ENCODE assay signal across 29 mouse cellular contexts in genomic region chr4:91310801-91311200, GRCm38 (mm10).
"Had no signal": no experiment of that assay in that cellular context is flagged by ENCODE, and none has a peak within 500 bp of the region (broad histone marks: within the 10 kb centered on the region; RNA-seq: fewer than 3 reads in every experiment).

No protein-coding gene starts in this region.

- H3K9me3 ChIP-seq: heart, embryonic 10.5 days; heart, embryonic 12.5 days; hindbrain, embryonic 10.5 days; hindbrain, embryonic 12.5 days; intestine, embryonic 15.5 days; limb, embryonic 10.5 days; limb, embryonic 12.5 days; liver, embryonic 13.5 days; liver, embryonic 15.5 days had no signal

- H3K4me3 ChIP-seq: gastrocnemius, adult 2 months; heart, embryonic 10.5 days; heart, embryonic 12.5 days; hindbrain, embryonic 10.5 days; hindbrain, embryonic 12.5 days; intestine, embryonic 15.5 days; layer of hippocampus, adult 2 months; left cerebral cortex, adult 2 months; limb, embryonic 10.5 days; limb, embryonic 12.5 days; liver, embryonic 13.5 days; liver, embryonic 15.5 days had no signal

- H3K4me1 ChIP-seq: heart, embryonic 10.5 days; hindbrain, embryonic 10.5 days; hindbrain, embryonic 12.5 days; intestine, embryonic 15.5 days; limb, embryonic 10.5 days; limb, embryonic 12.5 days; liver, embryonic 13.5 days; liver, embryonic 15.5 days had no signal

- H3K4me2 ChIP-seq: heart, embryonic 12.5 days; hindbrain, embryonic 12.5 days; hindbrain, embryonic 14.5 days; intestine, embryonic 15.5 days; limb, embryonic 12.5 days; liver, embryonic 11.5 days; liver, embryonic 13.5 days; liver, embryonic 15.5 days had no signal

- H3K9ac ChIP-seq: heart, embryonic 12.5 days; hindbrain, embryonic 12.5 days; hindbrain, embryonic 14.5 days; intestine, embryonic 15.5 days; limb, embryonic 12.5 days; liver, embryonic 13.5 days; liver, embryonic 15.5 days; liver, postnatal 0 days had no signal

- H3K27ac ChIP-seq: gastrocnemius, adult 2 months; heart, embryonic 10.5 days; hindbrain, embryonic 10.5 days; hindbrain, embryonic 12.5 days; hindbrain, embryonic 14.5 days; intestine, embryonic 15.5 days; layer of hippocampus, adult 2 months; left cerebral cortex, adult 2 months; limb, embryonic 10.5 days; limb, embryonic 12.5 days; liver, embryonic 13.5 days; liver, embryonic 15.5 days had no signal

- H3K27me3 ChIP-seq: heart, embryonic 12.5 days; hindbrain, embryonic 12.5 days; intestine, embryonic 15.5 days; limb, embryonic 12.5 days; liver, embryonic 13.5 days; liver, embryonic 15.5 days had no signal

- DNase-seq: gastrocnemius, adult 2 months; gastrocnemius, postnatal 10 days; gastrocnemius, postnatal 25 days; heart, adult 18-20 months; heart, postnatal 10 days; heart, postnatal 4 days; kidney, adult 18-20 months; kidney, adult 8-10 months; kidney, postnatal 10 days; kidney, postnatal 25 days; kidney, postnatal 4 days; liver; liver, embryonic 13.5 days; liver, postnatal 0 days had no signal

- H3K36me3 ChIP-seq: heart, embryonic 10.5 days; heart, embryonic 12.5 days; intestine, embryonic 15.5 days; limb, embryonic 10.5 days; limb, embryonic 12.5 days; liver, embryonic 13.5 days; liver, embryonic 15.5 days had no signal

- ATAC-seq: hindbrain, embryonic 16.5 days; inflammation-experienced regulatory T-cells, adult 6 months; intestine, embryonic 15.5 days; intestine, postnatal 0 days; liver, postnatal 0 days had no signal
